Mouse (Mus musculus): ENCODE data around the gene Plin3. TPM values are rescaled to one million over a fixed set of nuclear protein-coding genes. Genes with fewer than 3 reads are reported as not detected.

The Plin3 gene
- 10 to 100 TPM; 45.8 to 53.2 TPM for total RNA-seq (2023)

DNA sequence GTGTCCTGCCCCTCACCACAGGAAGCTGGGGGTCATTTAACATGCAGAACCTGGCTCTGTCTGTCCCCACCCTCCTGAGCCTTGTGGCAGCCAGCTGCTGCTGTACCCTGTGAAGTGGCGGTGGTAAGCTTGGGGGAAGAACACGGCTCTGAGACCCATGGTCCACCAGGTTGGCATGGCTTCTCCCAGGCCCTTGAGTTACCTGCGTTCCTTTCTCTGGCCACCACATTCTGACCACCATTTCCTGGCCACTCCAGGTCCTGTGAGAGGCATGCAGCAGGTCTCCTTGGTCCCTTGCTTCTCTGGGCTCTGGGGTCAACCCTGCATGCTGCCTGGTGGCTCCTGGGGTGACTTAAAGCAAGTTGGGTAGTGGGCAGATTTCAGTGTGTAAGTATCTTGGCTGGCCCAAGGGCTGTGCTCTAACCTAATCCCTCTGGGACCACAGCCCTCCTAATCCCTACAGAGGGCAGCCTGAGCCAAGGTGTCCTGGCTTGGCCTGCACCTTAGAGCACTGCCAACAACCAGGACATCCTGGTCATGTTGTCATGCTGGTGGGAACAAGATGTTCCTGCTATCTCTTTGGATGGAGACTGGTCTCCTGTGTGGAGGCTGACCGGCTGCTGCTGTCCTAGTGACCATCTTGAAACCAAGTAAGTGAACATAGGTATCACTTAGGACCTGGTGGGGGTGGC is at the start of gene Plin3:
Plin3 (minus strand) TSS at position 343 of the 692 bp plus-strand sequence.

DNA sequence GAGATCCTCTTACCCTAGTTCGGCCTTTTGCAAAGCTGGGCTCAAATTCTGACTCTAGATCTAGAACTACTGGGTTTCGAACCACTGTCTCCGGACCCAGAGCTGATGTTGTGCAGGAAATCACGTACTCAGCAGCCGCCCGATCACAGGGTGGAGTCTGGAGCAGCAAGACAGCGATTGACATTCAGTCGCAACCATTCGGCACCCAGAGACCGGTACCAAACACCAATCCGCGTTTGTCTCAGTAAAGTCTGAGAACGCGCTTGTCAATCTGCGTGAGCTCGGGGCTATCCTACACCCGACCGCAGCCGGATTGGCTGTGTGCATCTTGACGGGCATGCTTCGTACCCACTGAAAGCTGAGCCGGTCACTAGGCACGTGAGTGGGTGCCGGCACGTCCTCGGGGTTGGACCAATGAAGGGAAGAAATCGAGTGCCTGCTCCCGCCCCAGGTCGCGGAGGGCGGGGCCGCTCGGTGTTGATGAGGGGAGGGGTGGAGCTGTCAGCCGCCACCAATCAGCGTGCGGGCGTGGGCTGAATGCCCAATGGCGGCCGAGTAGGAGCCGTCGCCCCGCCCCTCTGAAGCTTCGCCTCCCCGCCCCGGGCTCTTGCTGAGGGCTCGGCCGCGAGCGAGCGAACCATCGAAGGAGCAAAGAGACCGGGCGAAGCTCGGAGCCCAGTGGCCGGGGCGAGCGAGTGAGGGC is 32.9 kb upstream of the Plin3 start, which contains the start of gene Kdm4b:
Kdm4b (plus strand) TSS at position 613 of the 703 bp plus-strand sequence.

DNA sequence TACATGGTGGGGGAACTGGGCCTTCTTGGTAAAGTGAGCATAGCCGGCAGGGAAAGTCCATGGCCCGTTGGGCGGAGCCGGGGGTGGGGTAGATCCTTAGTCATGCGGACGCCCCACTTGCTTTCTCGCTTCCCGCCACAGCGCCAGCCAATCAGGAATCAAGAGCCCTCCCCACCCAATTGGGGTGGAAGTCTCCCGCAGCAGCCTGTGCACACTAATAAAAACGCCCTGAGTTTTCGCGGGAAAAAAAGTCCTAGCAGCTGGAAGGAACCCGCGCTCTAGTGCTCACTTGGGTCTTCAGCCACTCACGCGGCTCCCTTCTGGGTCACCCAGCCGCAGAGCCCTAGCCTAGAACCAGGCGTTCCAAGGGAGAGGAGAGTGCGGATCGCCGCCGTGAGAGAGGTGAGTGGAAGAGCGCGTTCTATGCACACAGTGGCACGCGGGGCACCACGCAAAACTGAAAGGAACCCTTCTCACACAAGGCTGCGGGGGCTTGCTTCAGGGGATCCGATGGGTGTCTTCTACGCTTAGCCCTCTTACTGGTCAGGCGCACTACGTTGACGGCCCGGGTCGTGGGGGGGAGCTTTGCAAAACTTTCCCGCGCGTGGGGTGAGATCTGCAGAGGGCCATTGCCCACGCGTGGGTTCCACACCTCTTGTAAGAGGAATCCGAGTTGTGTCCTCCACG is 10.6 kb upstream of the Plin3 start, which contains the start of gene Uhrf1:
Uhrf1 (plus strand) TSS at position 162 of the 687 bp plus-strand sequence.

DNA sequence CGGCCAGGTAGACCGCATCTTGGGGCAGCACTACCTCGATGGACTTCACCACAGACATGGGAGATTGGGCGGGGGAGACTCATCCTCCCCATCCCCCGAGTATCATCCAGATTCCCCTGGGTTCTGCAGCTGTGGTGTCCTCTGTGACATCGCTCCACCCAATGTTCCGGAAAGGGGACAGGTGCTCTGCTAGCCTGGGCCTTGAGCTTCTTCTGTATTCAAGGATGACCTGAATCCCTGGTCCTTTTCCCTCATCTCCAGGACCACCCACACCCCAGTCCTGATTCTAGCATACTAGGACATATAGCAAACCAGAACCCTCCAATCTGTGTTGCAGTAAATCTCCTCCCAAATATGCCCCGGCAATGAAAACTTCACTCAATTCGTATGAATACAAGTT is 7.5 kb upstream of the Plin3 start, which contains the start of gene Arrdc5:
Arrdc5 (minus strand) TSS at position 101 of the 400 bp plus-strand sequence.

DNA sequence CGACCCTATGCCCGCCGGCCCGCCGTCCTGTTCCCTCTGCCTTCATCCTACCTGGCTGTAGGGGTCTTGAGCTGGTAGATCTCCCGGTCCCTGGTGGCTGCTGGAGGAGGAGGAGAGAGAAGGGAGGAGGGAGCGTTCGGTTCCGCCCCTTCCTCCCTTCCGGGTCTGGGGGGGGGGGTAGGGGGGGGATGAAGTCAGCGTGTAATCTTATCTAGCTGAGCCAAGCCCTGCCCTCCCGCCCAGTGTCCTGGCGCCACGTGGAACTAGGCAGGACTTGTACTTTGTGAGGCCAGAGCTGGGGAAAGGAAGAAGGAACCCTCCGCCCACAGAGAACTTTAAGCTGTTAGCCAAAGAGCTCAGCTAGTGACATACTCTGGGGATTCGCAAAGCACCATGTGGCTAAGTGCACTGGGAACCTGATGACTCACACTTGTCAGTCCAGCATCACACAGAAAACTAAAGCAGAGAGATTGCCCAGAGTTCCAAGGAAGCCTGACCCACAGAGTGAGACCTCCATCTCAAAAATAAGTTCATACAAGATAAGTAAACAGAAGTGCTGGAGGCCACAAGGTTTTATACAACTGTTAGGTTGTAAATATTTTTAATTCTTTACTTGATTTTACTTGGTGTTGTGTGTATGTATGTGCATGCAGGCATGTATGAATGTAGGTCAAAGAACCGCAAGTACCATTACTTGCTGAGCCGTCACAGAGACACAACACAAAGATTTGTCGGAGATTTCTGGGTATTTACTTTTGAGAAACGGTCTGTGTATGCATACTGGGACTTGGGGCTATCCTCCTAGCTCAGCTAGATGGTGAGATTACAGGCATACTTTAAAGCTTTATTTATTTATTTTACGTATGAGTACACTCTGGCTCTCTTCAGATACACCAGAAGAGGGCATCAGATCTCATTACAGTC is 15.8 kb downstream of the Plin3 start, which contains the start of gene Ticam1:
Ticam1 (minus strand) TSS at position 144 of the 924 bp plus-strand sequence.

DNA sequence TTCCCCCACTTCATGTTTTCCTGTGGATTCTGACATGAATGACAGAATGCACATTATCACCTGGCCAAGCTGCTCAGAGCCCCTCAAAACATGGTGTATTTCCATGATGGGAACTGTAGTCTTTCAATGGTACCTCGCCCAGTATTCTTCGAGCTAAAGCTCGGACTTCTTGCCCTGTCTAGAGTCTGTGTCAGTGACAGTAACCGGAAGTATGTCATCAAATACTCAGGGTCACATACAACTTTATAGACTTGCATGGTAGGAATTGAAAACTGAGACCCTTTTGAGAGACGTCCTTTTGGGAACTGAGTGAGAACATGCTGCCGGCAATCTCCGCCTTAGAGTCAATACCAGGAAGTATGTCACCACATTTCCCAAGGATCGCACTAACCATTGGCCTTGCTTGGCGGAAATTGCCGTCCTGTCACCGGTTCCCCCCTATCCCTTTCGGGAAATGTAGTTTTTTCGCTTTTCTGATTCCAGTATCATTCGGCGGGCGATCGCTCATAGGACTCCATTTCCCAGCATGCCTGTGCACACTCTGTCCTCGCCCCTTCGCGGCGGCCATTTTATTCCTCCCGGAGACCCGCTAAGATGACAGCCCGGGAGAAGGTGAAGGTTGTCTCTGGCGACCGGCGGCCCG is 36.3 kb downstream of the Plin3 start, which contains the start of gene Fem1a:
Fem1a (plus strand) TSS at position 572 of the 643 bp plus-strand sequence.

Other genes with a start within 250 kb of the Plin3 start
- 10 to 100 TPM; 29.7 to 32.1 TPM for gene Ubxn6, start 217.8 kb downstream of the Plin3 start, total RNA-seq (2023)
- gene Hdgfl2, start 213.2 kb downstream of the Plin3 start, total RNA-seq (2023), result 10 to 100 TPM; 39.7 to 45.3 TPM
- under 1 TPM; 0.31 to 0.49 TPM for gene Plin4, start 183.1 kb downstream of the Plin3 start, total RNA-seq (2023)
- gene Plin5, start 175.3 kb downstream of the Plin3 start, total RNA-seq (2023), result 1 to 10 TPM; 1.2 to 1.3 TPM
- 100 to 1,000 TPM; 165 to 222 TPM for gene Lrg1, start 170.9 kb downstream of the Plin3 start, total RNA-seq (2023)
- gene Sema6b, start 152.5 kb downstream of the Plin3 start, total RNA-seq (2023), result 1 to 10 TPM; 4.3 TPM
- gene Tnfaip8l1, start 130.4 kb downstream of the Plin3 start, total RNA-seq (2023), result 1 to 10 TPM; 1.3 to 1.8 TPM
- gene Mydgf, start 109.0 kb downstream of the Plin3 start, total RNA-seq (2023), result 10 to 100 TPM; 26.6 to 30.6 TPM
- 10 to 100 TPM; 33.0 to 38.7 TPM for gene Dpp9, start 74.0 kb downstream of the Plin3 start, total RNA-seq (2023)
- gene Fem1a, start 36.1 kb downstream of the Plin3 start, total RNA-seq (2023), result 10 to 100 TPM; 12.7 to 12.8 TPM
- gene Ticam1, start 16.1 kb downstream of the Plin3 start, total RNA-seq (2023), result 10 to 100 TPM; 13.2 to 15.0 TPM
- gene Arrdc5, start 7.4 kb upstream of the Plin3 start, total RNA-seq (2023), result not detected
- gene Uhrf1, start 10.4 kb upstream of the Plin3 start, total RNA-seq (2023), result 10 to 100 TPM; 88.7 to 96.5 TPM
- gene Kdm4b, start 33.2 kb upstream of the Plin3 start, total RNA-seq (2023), result 10 to 100 TPM; 16.8 to 18.0 TPM
- gene Ptprs, start 183.6 kb upstream of the Plin3 start, total RNA-seq (2023), result 10 to 100 TPM; 23.5 to 24.6 TPM
- gene Znrf4, start 219.6 kb upstream of the Plin3 start, total RNA-seq (2023), result not detected